Mouse (Mus musculus) erythroblast, embryonic 14.5 days (primary cell): ENCODE measurements around the gene Asphd1. TPM values are rescaled to one million over a fixed set of nuclear protein-coding genes. Genes with fewer than 3 reads are reported as not detected.
"Not testable (repeated sequence)": the region's sequence is repeated elsewhere in the genome, so short reads cannot be mapped to it uniquely, and the experiment has no call there.

Experiments
- H3K27me3 ChIP-seq: 2 replicates; pipeline ENCODE4 v1.6.1; 2012; ENCODE audit warnings: inconsistent platforms; ENCODE audit not compliant: control insufficient read depth
- H3K36me3 ChIP-seq: 2 replicates; pipeline ENCODE4 v1.6.1; 2012; ENCODE audit warnings: mild to moderate bottlenecking, inconsistent platforms; ENCODE audit not compliant: control insufficient read depth
- H3K4me1 ChIP-seq: 2 replicates; pipeline ENCODE4 v1.6.1; 2012; ENCODE audit warnings: inconsistent platforms; ENCODE audit not compliant: control insufficient read depth
- H3K4me3 ChIP-seq: replicated peaks from 2 replicates; pipeline ENCODE3; 2012; ENCODE audit warnings: moderate library complexity, mild to moderate bottlenecking, inconsistent platforms
- H3K9me3 ChIP-seq: 2 replicates; pipeline ENCODE4 v1.6.1; 2012; ENCODE audit warnings: low read length, inconsistent platforms, mixed read lengths; ENCODE audit not compliant: control insufficient read depth
- GATA1 ChIP-seq: IDR thresholded peaks from 2 replicates; pipeline ENCODE4 v1.6.1; 2012; ENCODE audit warnings: low read length, inconsistent platforms, mixed read lengths
- TAL1 ChIP-seq: IDR thresholded peaks from 3 replicates; pipeline ENCODE4 v1.6.1; 2012; ENCODE audit warnings: low read length, inconsistent platforms, mixed read lengths
- polyA plus RNA-seq: library from polyadenylated mRNA; stranded (reverse); fragments of >175 nt; gene quantifications from 2 replicates; pipeline ENCODE4 v1.2.3, GENCODE M21; 2012

Gene Asphd1
- polyA plus RNA-seq, 1 experiment, result not detected

GRCm38 (mm10) chr7:126914844-126915243, 34.5 kb downstream of the Asphd1 start:
- Histone ChIP-seq H3K4me1 (no peaks in the 10 kb centered on the region), H3K4me3 (no peak overlapping the region), H3K27me3 (no peaks in the 10 kb centered on the region), H3K36me3 (no peaks in the 10 kb centered on the region), H3K9me3 (no peaks in the 10 kb centered on the region)
- TF ChIP-seq TAL1, result no peak
- no peak for TF ChIP-seq GATA1

DNA sequence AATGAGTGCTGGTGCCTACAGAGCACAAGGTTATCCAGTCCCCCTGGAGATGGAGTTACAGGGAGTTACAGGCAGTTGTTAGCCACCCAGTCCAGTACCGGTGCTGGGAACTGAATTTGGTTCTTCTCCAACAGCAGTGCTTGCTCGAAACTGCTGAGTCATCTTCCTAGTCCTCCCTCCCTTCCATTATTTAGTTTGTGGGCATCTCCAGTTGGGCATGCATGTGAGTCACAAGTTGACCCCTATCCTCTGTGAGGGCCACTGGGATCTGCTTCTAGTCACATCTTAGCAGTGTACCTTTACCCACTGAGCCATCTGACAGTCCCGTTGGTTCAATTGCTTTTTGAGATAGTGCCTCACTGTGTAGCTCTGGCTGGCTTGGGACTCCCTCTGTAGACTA, 43.8 kb downstream of the Asphd1 start:
- no peak for TF ChIP-seq TAL1
- no peak for TF ChIP-seq GATA1
- peaks cover 9% of the 10 kb centered on the region for H3K4me1 ChIP-seq
- H3K9me3 ChIP-seq, result no peaks in the 10 kb centered on the region
- no peak overlapping the region for H3K4me3 ChIP-seq
- H3K27me3 ChIP-seq, result peaks cover under 1% of the 10 kb centered on the region; the same call in 1 of the 2 replicates
- H3K36me3 ChIP-seq, result no peaks in the 10 kb centered on the region

- H3K36me3 ChIP-seq, H3K27me3 ChIP-seq: not testable (repeated sequence)
- peaks cover 23% of the 10 kb centered on the region for H3K4me1 ChIP-seq
Measured at GRCm38 (mm10) chr7:126899781-126900180, 49.6 kb downstream of the Asphd1 start.

DNA sequence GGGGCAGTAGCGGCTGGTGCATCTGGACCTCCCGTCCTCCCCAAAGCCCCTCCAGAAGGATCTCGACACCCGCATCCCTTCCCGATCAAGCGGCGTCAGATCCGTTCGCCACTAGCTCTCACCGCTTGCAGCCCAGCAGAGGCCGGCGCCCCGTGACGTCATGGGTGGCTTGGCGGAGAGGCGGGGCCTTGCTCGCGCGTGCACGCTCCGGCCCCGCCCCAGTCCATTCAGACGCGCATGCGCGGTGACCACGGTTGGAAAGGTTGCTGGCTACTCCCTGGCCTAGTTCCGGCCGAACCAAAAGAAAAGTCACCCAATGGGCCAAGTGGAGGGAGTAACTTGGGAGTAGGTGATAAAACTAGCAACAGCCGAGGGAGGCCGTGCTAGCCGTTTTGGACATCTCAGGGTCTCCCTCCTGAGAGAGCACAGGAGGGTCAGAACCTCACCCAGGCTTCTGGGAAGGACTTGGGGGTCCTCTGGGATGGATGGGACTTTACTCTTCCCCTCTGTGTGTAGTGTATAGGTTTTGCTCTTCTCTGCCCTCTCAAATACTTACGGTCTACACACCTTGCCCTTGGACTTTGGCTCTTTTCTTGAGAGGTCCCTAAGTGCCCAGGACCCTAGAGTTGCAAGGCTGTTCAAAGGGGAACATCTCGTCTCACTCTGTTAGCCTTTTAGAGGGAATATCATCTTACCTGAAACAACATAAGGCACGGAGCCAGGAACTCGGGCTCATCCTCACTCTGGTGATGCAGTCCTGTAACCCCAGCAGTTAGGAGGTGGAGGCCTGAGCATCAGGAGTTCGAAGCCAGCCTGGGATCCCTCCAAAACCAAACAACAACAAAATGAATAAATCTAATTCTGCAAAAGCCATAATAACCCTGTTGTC, 51.0 kb downstream of the Asphd1 start:
- TF ChIP-seq TAL1, result no peak
- TF ChIP-seq GATA1, result no peak
- Histone ChIP-seq H3K36me3 (peaks cover 2% of the 10 kb centered on the region), H3K27me3 (peaks cover 3% of the 10 kb centered on the region; the same call in 1 of the 2 replicates), H3K4me1 (peaks cover 23% of the 10 kb centered on the region), H3K9me3 (no peaks in the 10 kb centered on the region), H3K4me3 (peak overlapping the region; percentile 90)

More at GRCm38 (mm10) chr7:126899781-126900180, 49.6 kb downstream of the Asphd1 start:
- H3K9me3 ChIP-seq, H3K4me3 ChIP-seq: not testable (repeated sequence)

DNA sequence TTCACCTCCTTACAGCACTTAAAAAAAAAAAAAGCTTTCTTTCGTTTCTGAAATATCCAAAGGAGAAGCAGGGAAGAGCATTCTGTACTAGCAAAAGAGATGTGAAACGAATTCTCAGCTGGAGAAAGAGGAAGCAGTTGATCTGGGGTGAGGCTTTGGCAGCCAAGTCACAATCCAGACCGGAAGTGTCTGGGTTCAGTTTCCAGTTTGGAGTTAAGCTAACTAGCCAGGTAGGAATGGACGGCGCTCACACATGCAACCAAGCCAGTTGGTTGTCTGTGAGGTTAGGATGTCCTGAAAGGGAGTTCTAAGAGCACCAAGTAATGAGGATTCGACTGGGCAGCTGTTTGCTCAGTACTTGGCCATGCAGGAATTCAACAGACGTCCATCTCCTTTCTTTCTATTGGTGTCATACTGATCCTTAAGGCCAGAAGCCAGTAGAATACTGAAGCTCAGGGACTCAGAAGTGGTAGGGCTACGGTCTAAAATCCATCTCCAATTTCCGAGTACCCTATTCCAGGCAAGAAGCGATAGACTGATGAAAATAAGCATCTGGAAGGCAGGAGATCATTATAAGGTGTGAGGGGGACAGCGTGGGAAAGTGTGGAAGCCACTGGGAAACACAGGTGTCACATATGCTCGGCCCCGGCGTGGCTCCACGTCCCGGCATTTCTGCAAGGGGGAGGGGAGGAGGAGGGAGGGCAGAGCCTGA, 51.8 kb downstream of the Asphd1 start:
- Histone ChIP-seq H3K9me3 (no peaks in the 10 kb centered on the region), H3K4me3 (peak overlapping the region; percentile 90), H3K36me3 (peaks cover 8% of the 10 kb centered on the region), H3K27me3 (peaks cover 3% of the 10 kb centered on the region; the same call in 1 of the 2 replicates), H3K4me1 (peaks cover 23% of the 10 kb centered on the region)
- TF ChIP-seq GATA1, result no peak
- no peak for TF ChIP-seq TAL1

DNA sequence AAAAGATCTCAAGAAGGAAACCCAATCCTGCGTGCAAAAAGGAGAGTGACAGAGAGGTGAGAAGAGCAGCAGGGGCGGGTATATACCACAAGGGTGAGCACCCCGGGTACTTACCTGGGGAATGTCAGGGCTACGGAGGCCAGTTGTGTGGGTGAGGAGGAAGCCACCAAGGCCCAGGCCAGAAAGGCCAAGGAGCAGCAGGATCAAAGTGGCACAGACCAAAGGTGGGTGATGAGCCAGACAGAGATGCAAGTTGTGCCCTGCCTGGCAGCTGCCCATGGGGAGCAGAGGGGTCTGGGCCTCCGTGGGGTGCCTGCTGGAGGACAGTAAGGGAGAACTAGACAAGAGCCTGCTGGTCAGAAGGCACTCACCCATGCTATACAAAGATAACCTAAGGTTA, 52.5 kb downstream of the Asphd1 start:
- Histone ChIP-seq H3K4me1 (peaks cover 23% of the 10 kb centered on the region), H3K27me3 (peaks cover 3% of the 10 kb centered on the region; the same call in 1 of the 2 replicates), H3K36me3 (peaks cover 8% of the 10 kb centered on the region), H3K4me3 (peak overlapping the region; percentile 90), H3K9me3 (no peaks in the 10 kb centered on the region)
- no peak for TF ChIP-seq GATA1
- no peak for TF ChIP-seq TAL1

Other genes with a start within 250 kb of the Asphd1 start
- 1.5 and 2.4 TPM in 2 replicates for gene Coro1a, start 241.8 kb downstream of the Asphd1 start, polyA plus RNA-seq
- 16.3 and 18.0 TPM in 2 replicates for gene Mapk3, start 190.0 kb downstream of the Asphd1 start, polyA plus RNA-seq
- 0.36 TPM in 1 of 2 replicates, not detected in the other for gene Gdpd3, start 183.2 kb downstream of the Asphd1 start, polyA plus RNA-seq
- 156 and 161 TPM in 2 replicates for gene Ypel3, start 172.6 kb downstream of the Asphd1 start, polyA plus RNA-seq
- 3.6 and 4.0 TPM in 2 replicates for gene Tbx6, start 168.1 kb downstream of the Asphd1 start, polyA plus RNA-seq
- gene Ppp4c, start 157.1 kb downstream of the Asphd1 start, polyA plus RNA-seq, result 11.0 and 12.3 TPM in 2 replicates
- gene Fam57b, start 151.9 kb downstream of the Asphd1 start, polyA plus RNA-seq, result 0.02 TPM in 1 of 2 replicates, not detected in the other
- gene 4930451I11Rik, start 117.9 kb downstream of the Asphd1 start, polyA plus RNA-seq, result not detected in 2 replicates
- gene Doc2a, start 102.2 kb downstream of the Asphd1 start, polyA plus RNA-seq, result not detected in 2 replicates
- gene Hirip3, start 87.6 kb downstream of the Asphd1 start, polyA plus RNA-seq, result 24.2 and 26.7 TPM in 2 replicates
- 37.6 and 44.8 TPM in 2 replicates for gene Ino80e, start 87.2 kb downstream of the Asphd1 start, polyA plus RNA-seq
- gene Taok2, start 64.9 kb downstream of the Asphd1 start, polyA plus RNA-seq, result 11.6 and 12.9 TPM in 2 replicates
- 1.1 and 1.5 TPM in 2 replicates for gene Tmem219, start 26.7 kb downstream of the Asphd1 start, polyA plus RNA-seq
- 0.68 and 0.79 TPM in 2 replicates for gene Kctd13, start 20.7 kb downstream of the Asphd1 start, polyA plus RNA-seq
- 0.03 and 0.04 TPM in 2 replicates for gene Sez6l2, start 981 bp upstream of the Asphd1 start, polyA plus RNA-seq
- 12.0 and 13.0 TPM in 2 replicates for gene Cdipt, start 26.3 kb upstream of the Asphd1 start, polyA plus RNA-seq
- gene Cdiptos, start 26.5 kb upstream of the Asphd1 start, polyA plus RNA-seq, result not detected in 2 replicates
- 0.87 and 1.2 TPM in 2 replicates for gene Mvp, start 65.0 kb upstream of the Asphd1 start, polyA plus RNA-seq
- not detected in 2 replicates for gene Pagr1b, start 66.9 kb upstream of the Asphd1 start, polyA plus RNA-seq
- 8.2 and 13.3 TPM in 2 replicates for gene Pagr1a, start 67.8 kb upstream of the Asphd1 start, polyA plus RNA-seq
- gene Gm42742, start 71.5 kb upstream of the Asphd1 start, polyA plus RNA-seq, result 15.4 and 20.8 TPM in 2 replicates
- gene Prrt2, start 71.6 kb upstream of the Asphd1 start, polyA plus RNA-seq, result 0.04 and 0.17 TPM in 2 replicates
- 173 and 193 TPM in 2 replicates for gene Maz, start 77.5 kb upstream of the Asphd1 start, polyA plus RNA-seq
- 19.9 and 23.7 TPM in 2 replicates for gene Kif22, start 92.9 kb upstream of the Asphd1 start, polyA plus RNA-seq
- gene Zg16, start 137.7 kb upstream of the Asphd1 start, polyA plus RNA-seq, result not detected in 2 replicates
- 1.2 and 1.4 TPM in 2 replicates for gene AI467606, start 141.8 kb upstream of the Asphd1 start, polyA plus RNA-seq
- 0.12 and 0.17 TPM in 2 replicates for gene Qprt, start 172.6 kb upstream of the Asphd1 start, polyA plus RNA-seq
- 0.52 and 0.83 TPM in 2 replicates for gene Spn, start 188.2 kb upstream of the Asphd1 start, polyA plus RNA-seq
- 6.9 and 9.2 TPM in 2 replicates for gene Cd2bp2, start 246.5 kb upstream of the Asphd1 start, polyA plus RNA-seq